Mouse (Mus musculus): ENCODE measurements around the gene Ubxn1.

DNA sequence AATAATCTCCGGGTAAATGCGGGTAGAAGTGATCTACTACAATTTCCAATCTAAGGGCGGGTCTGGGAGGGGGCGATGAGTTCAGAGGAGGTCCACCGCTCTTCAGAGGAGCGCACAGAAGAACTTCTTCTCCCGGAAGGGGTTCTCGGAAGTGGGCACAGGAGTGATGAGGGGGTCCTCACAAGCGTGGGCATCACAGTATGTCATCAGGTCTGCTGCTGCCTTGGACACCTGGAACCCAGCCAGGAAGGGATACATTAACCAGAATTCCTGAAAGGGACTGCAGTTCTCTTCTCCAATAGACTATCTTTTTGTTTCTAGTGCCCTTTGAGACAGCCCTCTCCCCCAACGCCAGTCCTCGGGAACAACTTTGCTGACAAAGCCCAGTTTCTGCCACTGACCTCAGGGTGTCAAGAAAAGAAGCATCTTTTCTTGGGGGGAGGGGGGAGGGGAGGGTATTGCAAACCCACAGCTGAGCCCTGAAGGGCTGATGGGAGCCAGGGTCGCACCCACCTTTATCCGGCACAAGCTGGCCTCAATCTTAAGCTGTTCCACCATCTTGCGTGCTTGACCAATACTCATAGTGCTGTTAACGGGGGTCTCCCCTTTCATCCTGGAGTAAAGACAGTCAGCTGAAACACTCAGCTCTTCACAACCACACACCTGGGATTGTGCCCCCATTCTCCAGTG is 33.1 kb upstream of the Ubxn1 start:
- no peak for TF ChIP-seq CTCF (conservative IDR thresholded peaks at IDR 0.05; ENCODE audit: low read length)
- no peak for TF ChIP-seq NANOG (IDR thresholded peaks at IDR 0.05; ENCODE audit: borderline replicate concordance, low read length)
- TF ChIP-seq POU5F1 (IDR thresholded peaks at IDR 0.05; ENCODE audit: borderline replicate concordance, low read length): no peak
